Mouse (Mus musculus) bone marrow, adult 2 months (tissue): ENCODE measurements around the gene Ppil4.

ENCODE experiments used
- CTCF ChIP-seq: fragments of 200-500 bp; IDR thresholded peaks from 2 replicates; pipeline ENCODE4 v1.5.1; 2011; ENCODE audit warnings: low read length, control low read depth; ENCODE audit not compliant: control insufficient read depth, insufficient read depth
- POLR2A ChIP-seq: fragments of 200-500 bp; IDR thresholded peaks from 2 replicates; pipeline ENCODE4 v1.6.1; 2011; ENCODE audit warnings: low read depth, mild to moderate bottlenecking, control low read depth, low read length, borderline replicate concordance; ENCODE audit not compliant: control insufficient read depth

DNA sequence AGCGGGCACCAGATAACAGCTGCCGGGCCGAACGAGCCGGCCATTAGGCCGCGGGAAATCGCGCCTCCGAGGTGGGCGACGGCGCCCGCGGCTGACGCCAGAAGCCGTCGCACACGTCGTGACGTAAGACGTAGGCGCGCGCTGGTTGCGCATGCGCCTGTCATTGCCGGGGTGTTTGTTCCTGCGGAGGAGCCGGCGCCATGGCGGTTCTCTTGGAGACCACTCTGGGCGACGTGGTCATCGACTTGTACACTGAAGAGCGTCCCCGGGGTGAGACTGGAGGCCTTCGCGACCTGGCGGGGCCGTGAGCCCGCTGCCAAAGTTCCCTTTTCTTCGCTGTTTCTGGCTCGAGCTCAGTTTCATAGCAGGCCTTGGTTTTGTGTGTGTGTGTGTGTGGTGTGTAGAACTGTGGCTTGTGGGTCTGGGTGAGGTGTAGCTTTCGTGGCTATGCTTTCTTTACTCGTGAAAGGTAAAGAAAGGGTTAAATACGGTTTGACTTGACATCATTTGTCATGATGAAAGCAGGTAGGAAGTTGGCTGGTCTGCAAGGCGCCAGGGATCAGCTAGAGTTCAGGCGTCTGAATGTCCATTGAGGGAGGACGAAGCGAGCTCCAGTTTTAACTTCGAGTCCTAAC is at the start of gene Ppil4, which contains the start of gene Ginm1:
- TF ChIP-seq CTCF (no peak), POLR2A (peak; percentile 92; the same call in 1 of the 2 replicates)
